Mouse (Mus musculus): ENCODE data around the gene Gpx2.
A peak's percentile ranks its signal among the peaks of the same experiment; 100 is the strongest.
"Not testable (repeated sequence)": the region's sequence is repeated elsewhere in the genome, so short reads cannot be mapped to it uniquely, and the experiment has no call there.

The Gpx2 gene

GRCm38 (mm10) chr12:76803700-76804252 is 8.4 kb upstream of the Gpx2 start:
- DNase-seq = peak; percentile 76 to 80

- no peak for DNase-seq
Measured at GRCm38 (mm10) chr12:76803028-76803427, 7.7 kb upstream of the Gpx2 start.

GRCm38 (mm10) chr12:76798008-76798720 is 2.8 kb upstream of the Gpx2 start:
- DNase-seq = no peak

- DNase-seq = no peak
Measured at GRCm38 (mm10) chr12:76796938-76797539, 1.7 kb upstream of the Gpx2 start.

GRCm38 (mm10) chr12:76792540-76792939 is 2.8 kb downstream of the Gpx2 start:
- DNase-seq = not testable (repeated sequence)

GRCm38 (mm10) chr12:76790446-76791084 is 4.8 kb downstream of the Gpx2 start:
- no peak for DNase-seq

- no peak for DNase-seq
Measured at GRCm38 (mm10) chr12:76784056-76784619, 11.2 kb downstream of the Gpx2 start.

- no peak for DNase-seq
Measured at GRCm38 (mm10) chr12:76780639-76781468, 14.5 kb downstream of the Gpx2 start.

- DNase-seq = no peak
Measured at GRCm38 (mm10) chr12:76779951-76780350, 15.4 kb downstream of the Gpx2 start.

- DNase-seq = no peak
Measured at GRCm38 (mm10) chr12:76778305-76779083, 16.9 kb downstream of the Gpx2 start.

GRCm38 (mm10) chr12:76777845-76778244 is 17.5 kb downstream of the Gpx2 start:
- DNase-seq = no peak

- no peak for DNase-seq
Measured at GRCm38 (mm10) chr12:76776898-76777297, 18.5 kb downstream of the Gpx2 start.

GRCm38 (mm10) chr12:76775132-76775531 is 20.2 kb downstream of the Gpx2 start:
- DNase-seq = no peak

- no peak for DNase-seq
Measured at GRCm38 (mm10) chr12:76774652-76775051, 20.7 kb downstream of the Gpx2 start.

- no peak for DNase-seq
Measured at GRCm38 (mm10) chr12:76771540-76771939, 23.8 kb downstream of the Gpx2 start.

GRCm38 (mm10) chr12:76770841-76771500 is 24.4 kb downstream of the Gpx2 start:
- DNase-seq = no peak

GRCm38 (mm10) chr12:76765901-76766630 is 29.3 kb downstream of the Gpx2 start:
- DNase-seq = peak in 1 of 2 experiments; percentile 30

- peak; percentile 75 to 81 for DNase-seq
Measured at GRCm38 (mm10) chr12:76765354-76765851, 30.0 kb downstream of the Gpx2 start, which contains the start of the genes Churc1 and Fntb. TSS of gene Churc1 (plus strand) at chr12:76765538. TSS of gene Fntb (plus strand) at chr12:76765589.

- DNase-seq = peak; percentile 38 to 62
Measured at GRCm38 (mm10) chr12:76752652-76753318, 42.6 kb downstream of the Gpx2 start.

Data from cerebellum, postnatal 36 days (tissue).